Mouse (Mus musculus) cerebellum, adult 2 months (tissue): ENCODE data around the gene Serpine1.

Source experiments
- CTCF ChIP-seq: fragments of 200-500 bp; IDR thresholded peaks from 2 replicates; pipeline ENCODE4 v1.5.1; 2011; ENCODE audit warnings: low read depth, mild to moderate bottlenecking, control low read depth, low read length, moderate library complexity, borderline replicate concordance; ENCODE audit not compliant: insufficient read depth
- POLR2A ChIP-seq: fragments of 200-500 bp; IDR thresholded peaks from 2 replicates; pipeline ENCODE4 v1.6.1; 2011; ENCODE audit warnings: low read length, control low read depth, borderline replicate concordance; ENCODE audit not compliant: insufficient read depth

- TF ChIP-seq POLR2A: peak; percentile 94
- no peak for TF ChIP-seq CTCF
Observed at GRCm38 (mm10) chr5:137029643-137030415, 42.2 kb downstream of the Serpine1 start.
